Mouse (Mus musculus): ENCODE data around the gene Kmt2c.

GRCm38 (mm10) chr5:25436081-25436480 lies 62.5 kb downstream of the Kmt2c start:
- TF ChIP-seq GATA1 (IDR thresholded peaks at IDR 0.05; ENCODE audit: low read length) = no peak
- TF ChIP-seq TAL1 (IDR thresholded peaks at IDR 0.05; ENCODE audit: low read length) = no peak
